Mouse (Mus musculus): ENCODE measurements around the gene Slc7a9. TPM values are rescaled to one million over a fixed set of nuclear protein-coding genes. Genes with fewer than 3 reads are reported as not detected.

The Slc7a9 gene
- total RNA-seq, 2 experiments from 2014 or later, result not detected

Other genes with a start within 250 kb of the Slc7a9 start
- 1 to 10 TPM; 7.4 to 9.4 TPM for gene Lrp3, start 233.3 kb upstream of the Slc7a9 start, total RNA-seq (2021)
- 10 to 100 TPM; 11.5 to 11.7 TPM for gene Gpatch1, start 130.4 kb upstream of the Slc7a9 start, total RNA-seq (2021)
- gene Rhpn2, start 114.6 kb upstream of the Slc7a9 start, total RNA-seq (2021), result 1 to 10 TPM; 3.6 to 4.8 TPM
- 1 to 10 TPM; 1.4 to 1.8 TPM for gene Faap24, start 52.0 kb upstream of the Slc7a9 start, total RNA-seq (2021)
- gene Cep89, start 51.8 kb upstream of the Slc7a9 start, total RNA-seq (2021), result 10 to 100 TPM; 11.1 to 11.5 TPM
- under 1 TPM in 1 of 2 experiments, not detected in 1; 0.07 TPM for gene Tdrd12, start 88.9 kb downstream of the Slc7a9 start, total RNA-seq (2021)
- 10 to 100 TPM; 69.2 to 80.4 TPM for gene Nudt19, start 107.5 kb downstream of the Slc7a9 start, total RNA-seq (2021)
- under 1 TPM in 1 of 2 experiments, not detected in 1; 0.10 TPM for gene Rgs9bp, start 136.8 kb downstream of the Slc7a9 start, total RNA-seq (2021)
- 1 to 10 TPM; 9.7 to 9.9 TPM for gene Ankrd27, start 137.4 kb downstream of the Slc7a9 start, total RNA-seq (2021)
- 100 to 1,000 TPM; 112 to 114 TPM for gene Pdcd5, start 198.7 kb downstream of the Slc7a9 start, total RNA-seq (2021)

All from heart, adult 18-20 months (tissue).